Mouse (Mus musculus): Measurements from ENCODE around the gene 4930402H24Rik.

Gene 4930402H24Rik

GRCm38 (mm10) chr2:130812487-130812886, 93.7 kb downstream of the 4930402H24Rik start:
- no peak for DNase-seq (ENCODE audit: low spot score)

GRCm38 (mm10) chr2:130805146-130805545, 101.1 kb downstream of the 4930402H24Rik start:
- no peak for DNase-seq (ENCODE audit: low spot score)

GRCm38 (mm10) chr2:130803706-130804105, 102.5 kb downstream of the 4930402H24Rik start:
- DNase-seq (ENCODE audit: low spot score) = no peak

- DNase-seq (ENCODE audit: low spot score) = no peak
Observed at GRCm38 (mm10) chr2:130795731-130796130, 110.5 kb downstream of the 4930402H24Rik start.

- DNase-seq (ENCODE audit: low spot score) = no peak
Observed at GRCm38 (mm10) chr2:130791722-130792121, 114.5 kb downstream of the 4930402H24Rik start.

- no peak for DNase-seq (ENCODE audit: low spot score)
Observed at GRCm38 (mm10) chr2:130789642-130790041, 116.6 kb downstream of the 4930402H24Rik start.

- DNase-seq (ENCODE audit: low spot score) = no peak
Observed at GRCm38 (mm10) chr2:130789039-130789438, 117.2 kb downstream of the 4930402H24Rik start.

GRCm38 (mm10) chr2:130784939-130785338, 121.3 kb downstream of the 4930402H24Rik start:
- DNase-seq (ENCODE audit: low spot score) = no peak

- DNase-seq (ENCODE audit: low spot score) = no peak
Observed at GRCm38 (mm10) chr2:130780615-130781303, 125.4 kb downstream of the 4930402H24Rik start.

GRCm38 (mm10) chr2:130779935-130780334, 126.3 kb downstream of the 4930402H24Rik start:
- DNase-seq (ENCODE audit: low spot score) = no peak

GRCm38 (mm10) chr2:130776610-130777009, 129.6 kb downstream of the 4930402H24Rik start:
- no peak for DNase-seq (ENCODE audit: low spot score)

- DNase-seq (ENCODE audit: low spot score) = no peak
Observed at GRCm38 (mm10) chr2:130767483-130767882, 138.7 kb downstream of the 4930402H24Rik start.

- no peak for DNase-seq (ENCODE audit: low spot score)
Observed at GRCm38 (mm10) chr2:130765396-130765795, 140.8 kb downstream of the 4930402H24Rik start.

GRCm38 (mm10) chr2:130760876-130761275, 145.3 kb downstream of the 4930402H24Rik start:
- no peak for DNase-seq (ENCODE audit: low spot score)

GRCm38 (mm10) chr2:130755061-130755607, 151.1 kb downstream of the 4930402H24Rik start:
- DNase-seq (ENCODE audit: low spot score) = no peak

GRCm38 (mm10) chr2:130754596-130754995, 151.6 kb downstream of the 4930402H24Rik start:
- no peak for DNase-seq (ENCODE audit: low spot score)

- no peak for DNase-seq (ENCODE audit: low spot score)
Observed at GRCm38 (mm10) chr2:130750449-130750848, 155.8 kb downstream of the 4930402H24Rik start.

GRCm38 (mm10) chr2:130749708-130750107, 156.5 kb downstream of the 4930402H24Rik start:
- no peak for DNase-seq (ENCODE audit: low spot score)

GRCm38 (mm10) chr2:130743576-130743975, 162.6 kb downstream of the 4930402H24Rik start:
- DNase-seq (ENCODE audit: low spot score) = no peak

- no peak for DNase-seq (ENCODE audit: low spot score)
Observed at GRCm38 (mm10) chr2:130740096-130740495, 166.1 kb downstream of the 4930402H24Rik start.

- DNase-seq (ENCODE audit: low spot score) = no peak
Observed at GRCm38 (mm10) chr2:130738019-130738418, 168.2 kb downstream of the 4930402H24Rik start.

- DNase-seq (ENCODE audit: low spot score) = no peak
Observed at GRCm38 (mm10) chr2:130735281-130735680, 170.9 kb downstream of the 4930402H24Rik start.

- DNase-seq (ENCODE audit: low spot score) = no peak
Observed at GRCm38 (mm10) chr2:130733444-130733843, 172.8 kb downstream of the 4930402H24Rik start.

- no peak for DNase-seq (ENCODE audit: low spot score)
Observed at GRCm38 (mm10) chr2:130731855-130732254, 174.4 kb downstream of the 4930402H24Rik start.

Measured in urinary bladder, postnatal 14 days (tissue).